Mouse (Mus musculus) neural tube, embryonic 11.5 days (tissue): Measurements from ENCODE around the gene Gimap3. TPM values are rescaled to one million over a fixed set of nuclear protein-coding genes. Genes with fewer than 3 reads are reported as not detected.

ENCODE experiments used
- ATAC-seq: fragments of 200-750 bp; cut with Nextera tagmentation; 2 replicates; pipeline ENCODE4 v1.8.0; 2017; ENCODE audit warnings: moderate number of reproducible peaks, mild to moderate bottlenecking, moderate TSS enrichment, moderate library complexity; ENCODE audit not compliant: insufficient read depth, low FRiP score, low TSS enrichment
- DNase-seq: peaks from one replicate; pipeline ENCODE4 v3.0.0-alpha.2; 2015; ENCODE audit warnings: low spot score
- H3K27ac ChIP-seq: fragments of 300-500 bp; sonication (generic); 2 replicates; pipeline ENCODE4 v1.5.1; 2014; ENCODE audit warnings: low read depth, mild to moderate bottlenecking, low read length
- H3K27me3 ChIP-seq: fragments of 300-500 bp; sonication (generic); 2 replicates; pipeline ENCODE4 v1.6.1; 2014; ENCODE audit warnings: mild to moderate bottlenecking, low read length, mixed read lengths; ENCODE audit not compliant: control insufficient read depth, insufficient read depth
- H3K36me3 ChIP-seq: fragments of 300-500 bp; sonication (generic); 2 replicates; pipeline ENCODE4 v1.6.1; 2014; ENCODE audit warnings: mild to moderate bottlenecking, low read length, moderate library complexity, mixed read lengths; ENCODE audit not compliant: control insufficient read depth, insufficient read depth
- H3K4me1 ChIP-seq: fragments of 300-500 bp; sonication (generic); 2 replicates; pipeline ENCODE4 v1.6.1; 2014; ENCODE audit warnings: low read length, mixed read lengths; ENCODE audit not compliant: control insufficient read depth, insufficient read depth
- H3K4me2 ChIP-seq: fragments of 300-500 bp; sonication (generic); 2 replicates; pipeline ENCODE4 v1.6.1; 2014; ENCODE audit warnings: low read depth, mild to moderate bottlenecking, moderate library complexity
- H3K4me3 ChIP-seq: fragments of 300-500 bp; sonication (generic); 2 replicates; pipeline ENCODE4 v1.5.1; 2014; ENCODE audit warnings: low read depth, low read length
- H3K9ac ChIP-seq: fragments of 300-500 bp; sonication (generic); 2 replicates; pipeline ENCODE4 v1.6.1; 2014; ENCODE audit warnings: mild to moderate bottlenecking, low read length
- H3K9me3 ChIP-seq: fragments of 300-500 bp; sonication (generic); 2 replicates; pipeline ENCODE4 v1.6.1; 2016; ENCODE audit warnings: low read length; ENCODE audit not compliant: control insufficient read depth
- WGBS: fragments of 180-500 bp; shearing (Covaris S2); extraction: QIAGEN DNeasy Blood & Tissue Kit; methylation state at CpG from one replicate; pipeline ENCODE4 v1.1.7; 2014; 5-methylcytosine and 5-hydroxymethylcytosine counted together
- polyA plus RNA-seq: library from polyadenylated mRNA; unstranded; fragments of >200 nt; fragmentation: Nextera tagmentation; extraction: Ambion mirVana; gene quantifications from 2 replicates; pipeline ENCODE4 v1.2.1, GENCODE M21; 2014

Gene Gimap3
- polyA plus RNA-seq, 1 experiment from 2014 or later = not detected

GRCm38 (mm10) chr6:48720326-48720725, 50.3 kb downstream of the Gimap3 start:
- Histone ChIP-seq H3K4me1 (no peaks in the 10 kb centered on the region), H3K36me3 (no peaks in the 10 kb centered on the region), H3K4me2 (no peak overlapping the region), H3K27ac (no peak overlapping the region), H3K9ac (no peak overlapping the region), H3K4me3 (no peak overlapping the region), H3K9me3 (no peaks in the 10 kb centered on the region), H3K27me3 (no peaks in the 10 kb centered on the region)
- ATAC-seq = no peak
- 92% methylated on average over 4 of the region's 4 CpGs for WGBS
- DNase-seq = no peak

- no peak within 1 kb of the TSS for H3K4me3 ChIP-seq
- ATAC-seq (no peak), DNase-seq (no peak)
- 69% methylated on average over 2 of the region's 2 CpGs for WGBS
- H3K9ac ChIP-seq = no peak within 1 kb of the TSS
- no peak within 1 kb of the TSS for H3K27ac ChIP-seq
- H3K4me1 ChIP-seq = no peaks in the 10 kb centered on the region
- H3K36me3 ChIP-seq = no peaks in the 10 kb centered on the region
- H3K27me3 ChIP-seq = no peaks in the 10 kb centered on the region
- H3K9me3 ChIP-seq = no peaks in the 10 kb centered on the region
- H3K4me2 ChIP-seq = no peak within 1 kb of the TSS
These were observed 52.2 kb downstream of the Gimap3 start, which contains the start of the genes Gm28053 and Gimap7 for GRCm38 (mm10) chr6:48718455-48718854. Gene Gm28053 (plus strand): TSS chr6:48718607. Gene Gimap7 (plus strand): TSS chr6:48718621.

Other genes with a start within 250 kb of the Gimap3 start
- gene Atp6v0e2, start 233.2 kb downstream of the Gimap3 start, polyA plus RNA-seq = 59.7 and 70.8 TPM in 2 replicates
- gene Lrrc61, start 216.1 kb downstream of the Gimap3 start, polyA plus RNA-seq = 15.7 and 18.7 TPM in 2 replicates
- 1.6 and 2.8 TPM in 2 replicates for gene Rarres2, start 198.1 kb downstream of the Gimap3 start, polyA plus RNA-seq
- gene Gm45021, start 181.2 kb downstream of the Gimap3 start, polyA plus RNA-seq = not detected in 2 replicates
- 39.8 and 47.5 TPM in 2 replicates for gene Repin1, start 177.0 kb downstream of the Gimap3 start, polyA plus RNA-seq
- gene Gm44965, start 176.9 kb downstream of the Gimap3 start, polyA plus RNA-seq = not detected in 2 replicates
- gene Zfp775, start 168.8 kb downstream of the Gimap3 start, polyA plus RNA-seq = 9.3 and 11.0 TPM in 2 replicates
- 1.6 TPM in 2 replicates for gene AI854703, start 144.1 kb downstream of the Gimap3 start, polyA plus RNA-seq
- gene Gimap8, start 123.6 kb downstream of the Gimap3 start, polyA plus RNA-seq = 0.18 and 0.23 TPM in 2 replicates
- gene Gimap9, start 94.7 kb downstream of the Gimap3 start, polyA plus RNA-seq = 3.6 and 4.3 TPM in 2 replicates
- gene Gimap4, start 86.3 kb downstream of the Gimap3 start, polyA plus RNA-seq = 4.9 and 5.4 TPM in 2 replicates
- gene Gimap6, start 62.6 kb downstream of the Gimap3 start, polyA plus RNA-seq = 13.9 and 14.6 TPM in 2 replicates
- not detected in 2 replicates for gene Gm28053, start 52.2 kb downstream of the Gimap3 start, polyA plus RNA-seq
- not detected in 2 replicates for gene Gimap7, start 52.2 kb downstream of the Gimap3 start, polyA plus RNA-seq
- 6.4 TPM in 2 replicates for gene Gimap1, start 31.8 kb downstream of the Gimap3 start, polyA plus RNA-seq
- gene Gimap5, start 24.7 kb downstream of the Gimap3 start, polyA plus RNA-seq = 0.99 and 1.7 TPM in 2 replicates
- gene Tmem176a, start 70.1 kb upstream of the Gimap3 start, polyA plus RNA-seq = 21.7 and 22.8 TPM in 2 replicates
- 49.0 and 59.2 TPM in 2 replicates for gene Tmem176b, start 70.6 kb upstream of the Gimap3 start, polyA plus RNA-seq
- not detected in 2 replicates for gene Aoc1, start 102.0 kb upstream of the Gimap3 start, polyA plus RNA-seq
- gene 1600015I10Rik, start 159.0 kb upstream of the Gimap3 start, polyA plus RNA-seq = not detected in 2 replicates
- gene Doxl2, start 204.1 kb upstream of the Gimap3 start, polyA plus RNA-seq = not detected in 2 replicates
- gene Svs1, start 216.0 kb upstream of the Gimap3 start, polyA plus RNA-seq = not detected in 2 replicates